Mouse (Mus musculus) bone marrow, adult 2 months (tissue): ENCODE data around the gene Taf15.

Experiments
- CTCF ChIP-seq: fragments of 200-500 bp; IDR thresholded peaks from 2 replicates; pipeline ENCODE4 v1.5.1; 2011; ENCODE audit warnings: low read length, control low read depth; ENCODE audit not compliant: control insufficient read depth, insufficient read depth
- POLR2A ChIP-seq: fragments of 200-500 bp; IDR thresholded peaks from 2 replicates; pipeline ENCODE4 v1.6.1; 2011; ENCODE audit warnings: low read depth, mild to moderate bottlenecking, control low read depth, low read length, borderline replicate concordance; ENCODE audit not compliant: control insufficient read depth

DNA sequence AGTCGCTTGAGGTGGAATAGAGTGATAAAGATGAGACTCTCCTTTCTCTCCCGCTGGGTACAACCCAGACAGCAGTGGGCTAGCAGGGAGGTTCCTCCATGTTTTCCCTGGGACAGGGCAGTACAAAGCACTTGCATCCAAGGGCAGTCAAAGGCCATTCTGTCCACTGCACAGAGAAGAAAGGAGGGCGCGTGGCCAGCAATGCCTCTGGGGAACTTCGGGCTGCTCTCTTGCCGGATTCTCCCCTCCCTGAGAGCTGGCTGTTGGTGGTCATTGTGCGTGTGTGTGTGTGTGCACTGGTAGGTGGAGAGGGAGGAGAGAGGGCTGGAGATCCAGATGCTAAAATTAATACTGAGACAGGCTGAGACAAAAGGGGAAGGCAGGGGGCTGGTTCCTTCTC is 31.7 kb upstream of the Taf15 start:
- no peak for TF ChIP-seq POLR2A
- TF ChIP-seq CTCF = no peak
